Mouse (Mus musculus): ENCODE data around the gene Tomm6. TPM values are rescaled to one million over a fixed set of nuclear protein-coding genes. Genes with fewer than 3 reads are reported as not detected.
A peak's percentile ranks its signal among the peaks of the same experiment; 100 is the strongest.

The Tomm6 gene
- total RNA-seq, 1 experiment, result 54.7 TPM

- Histone ChIP-seq H3K36me3 (ENCODE audit: control insufficient read depth, insufficient read depth, low read length, poor library complexity, severe bottlenecking) (no peaks in the 10 kb centered on the region), H3K4me1 (ENCODE audit: control insufficient read depth in 2 of 2, insufficient read depth in 2 of 2, low read length in 2 of 2, poor library complexity in 1 of 2) (peaks cover 0 to 58% of the 10 kb centered on the region in 2 experiments; a peak in 3 of 4 replicates), H3K4me3 (ENCODE audit: insufficient read depth in 1 of 2, low read depth in 1 of 2, low read length in 2 of 2, poor library complexity in 1 of 2, severe bottlenecking in 1 of 2) (peak overlapping the region; percentile 3 to 13; a peak in 2 of 4 replicates), H3K9ac (ENCODE audit: insufficient read depth, low read depth, low read length, poor library complexity, severe bottlenecking) (no peak overlapping the region), H3K27ac (ENCODE audit: insufficient read depth, low read depth, low read length, poor library complexity, severe bottlenecking) (no peak overlapping the region), H3K9me3 (ENCODE audit: control insufficient read depth, insufficient read depth, low read depth, low read length) (no peaks in the 10 kb centered on the region)
- in situ Hi-C loops (cut with MboI; ENCODE audit: low sequenced_read_pairs in 2 of 2, unreplicated experiment in 2 of 2), result no loop called here
- DNase-seq (ENCODE audit: low read depth, low spot score), result no peak
- TF ChIP-seq ZNF384 (IDR thresholded peaks at IDR 0.05; ENCODE audit: low read depth, low read length) (no peak), MAFK (IDR thresholded peaks at IDR 0.05; ENCODE audit: insufficient read depth, low read depth, low read length) (no peak), CHD2 (IDR thresholded peaks at IDR 0.05; ENCODE audit: low read depth, low read length) (no peak), HCFC1 (IDR thresholded peaks at IDR 0.05; ENCODE audit: borderline replicate concordance, insufficient read depth, low read length) (no peak), ZC3H11A (IDR thresholded peaks at IDR 0.05; ENCODE audit: borderline replicate concordance, low read depth, low read length) (no peak)
Measured at GRCm38 (mm10) chr17:47730633-47731575, 42.7 kb upstream of the Tomm6 start.

DNA sequence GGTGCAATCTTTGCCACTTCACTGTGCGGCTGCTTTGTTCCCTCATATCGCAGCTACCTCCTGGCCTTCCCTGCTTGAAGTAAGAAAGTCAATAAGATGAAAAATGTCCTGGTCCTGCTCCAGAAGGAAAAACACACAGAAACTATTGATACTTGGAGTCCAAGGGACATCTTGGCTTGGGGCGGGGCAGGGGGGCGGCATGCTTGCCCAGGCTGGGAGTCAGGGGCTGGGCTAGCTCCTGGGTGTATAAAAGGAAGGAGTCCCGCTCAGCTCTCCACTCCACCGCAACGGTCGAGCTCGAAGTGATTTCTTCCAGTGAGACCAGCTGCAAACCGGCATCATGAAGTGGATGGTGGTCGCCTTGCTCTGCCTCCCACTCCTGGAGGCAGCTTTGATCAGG, 38.4 kb upstream of the Tomm6 start, which contains the start of gene Pgc:
Pgc (plus strand) TSS at position 277 of the 400 bp plus-strand sequence.
- no peak for TF ChIP-seq ZC3H11A (IDR thresholded peaks at IDR 0.05; ENCODE audit: borderline replicate concordance, low read depth, low read length)
- no peak for TF ChIP-seq MAFK (IDR thresholded peaks at IDR 0.05; ENCODE audit: insufficient read depth, low read depth, low read length)
- H3K9ac ChIP-seq (ENCODE audit: insufficient read depth, low read depth, low read length, poor library complexity, severe bottlenecking), result no peak within 1 kb of the TSS
- in situ Hi-C loops (cut with MboI; ENCODE audit: low sequenced_read_pairs in 2 of 2, unreplicated experiment in 2 of 2), result no loop called here
- H3K4me3 ChIP-seq (ENCODE audit: insufficient read depth in 1 of 2, low read depth in 1 of 2, low read length in 2 of 2, poor library complexity in 1 of 2, severe bottlenecking in 1 of 2), result no peak within 1 kb of the TSS
- H3K36me3 ChIP-seq (ENCODE audit: control insufficient read depth, insufficient read depth, low read length, poor library complexity, severe bottlenecking), result no peaks in the 10 kb centered on the region
- no peak for DNase-seq (ENCODE audit: low read depth, low spot score)
- H3K27ac ChIP-seq (ENCODE audit: insufficient read depth, low read depth, low read length, poor library complexity, severe bottlenecking), result no peak within 1 kb of the TSS
- H3K4me1 ChIP-seq (ENCODE audit: control insufficient read depth in 2 of 2, insufficient read depth in 2 of 2, low read length in 2 of 2, poor library complexity in 1 of 2), result peaks cover 0 to 25% of the 10 kb centered on the region in 2 experiments; a peak in 3 of 4 replicates
- H3K9me3 ChIP-seq (ENCODE audit: control insufficient read depth, insufficient read depth, low read depth, low read length), result no peaks in the 10 kb centered on the region

GRCm38 (mm10) chr17:47721183-47721582, 33.0 kb upstream of the Tomm6 start:
- no peaks in the 10 kb centered on the region for H3K36me3 ChIP-seq (ENCODE audit: control insufficient read depth, insufficient read depth, low read length, poor library complexity, severe bottlenecking)
- no peak overlapping the region for H3K27ac ChIP-seq (ENCODE audit: insufficient read depth, low read depth, low read length, poor library complexity, severe bottlenecking)
- H3K4me1 ChIP-seq (ENCODE audit: control insufficient read depth in 2 of 2, insufficient read depth in 2 of 2, low read length in 2 of 2, poor library complexity in 1 of 2), result peaks cover 0 to 6% of the 10 kb centered on the region in 2 experiments; a peak in 2 of 4 replicates
- no peak overlapping the region for H3K9ac ChIP-seq (ENCODE audit: insufficient read depth, low read depth, low read length, poor library complexity, severe bottlenecking)
- no peak for DNase-seq (ENCODE audit: low read depth, low spot score)
- TF ChIP-seq HCFC1 (IDR thresholded peaks at IDR 0.05; ENCODE audit: borderline replicate concordance, insufficient read depth, low read length) (no peak), MAFK (IDR thresholded peaks at IDR 0.05; ENCODE audit: insufficient read depth, low read depth, low read length) (no peak)
- no peaks in the 10 kb centered on the region for H3K9me3 ChIP-seq (ENCODE audit: control insufficient read depth, insufficient read depth, low read depth, low read length)
- in situ Hi-C loops (cut with MboI; ENCODE audit: low sequenced_read_pairs in 2 of 2, unreplicated experiment in 2 of 2), result no loop called here
- no peak overlapping the region for H3K4me3 ChIP-seq (ENCODE audit: insufficient read depth in 1 of 2, low read depth in 1 of 2, low read length in 2 of 2, poor library complexity in 1 of 2, severe bottlenecking in 1 of 2)

- H3K36me3 ChIP-seq (ENCODE audit: control insufficient read depth, insufficient read depth, low read length, poor library complexity, severe bottlenecking), result no peaks in the 10 kb centered on the region
- H3K9ac ChIP-seq (ENCODE audit: insufficient read depth, low read depth, low read length, poor library complexity, severe bottlenecking), result no peak overlapping the region
- DNase-seq (ENCODE audit: low read depth, low spot score), result no peak
- H3K4me1 ChIP-seq (ENCODE audit: control insufficient read depth in 2 of 2, insufficient read depth in 2 of 2, low read length in 2 of 2, poor library complexity in 1 of 2), result peaks cover 13 to 35% of the 10 kb centered on the region in 2 experiments
- H3K9me3 ChIP-seq (ENCODE audit: control insufficient read depth, insufficient read depth, low read depth, low read length), result no peaks in the 10 kb centered on the region
- no peak overlapping the region for H3K27ac ChIP-seq (ENCODE audit: insufficient read depth, low read depth, low read length, poor library complexity, severe bottlenecking)
- no peak overlapping the region for H3K4me3 ChIP-seq (ENCODE audit: insufficient read depth in 1 of 2, low read depth in 1 of 2, low read length in 2 of 2, poor library complexity in 1 of 2, severe bottlenecking in 1 of 2)
- in situ Hi-C loops (cut with MboI; ENCODE audit: low sequenced_read_pairs in 2 of 2, unreplicated experiment in 2 of 2), result no loop called here
- no peak for TF ChIP-seq ZC3H11A (IDR thresholded peaks at IDR 0.05; ENCODE audit: borderline replicate concordance, low read depth, low read length)
- no peak for TF ChIP-seq ZNF384 (IDR thresholded peaks at IDR 0.05; ENCODE audit: low read depth, low read length)
- TF ChIP-seq MAFK (IDR thresholded peaks at IDR 0.05; ENCODE audit: insufficient read depth, low read depth, low read length), result no peak
- no peak for TF ChIP-seq CHD2 (IDR thresholded peaks at IDR 0.05; ENCODE audit: low read depth, low read length)
- TF ChIP-seq HCFC1 (IDR thresholded peaks at IDR 0.05; ENCODE audit: borderline replicate concordance, insufficient read depth, low read length), result no peak
Measured at GRCm38 (mm10) chr17:47715037-47715436, 26.9 kb upstream of the Tomm6 start.
